Mouse (Mus musculus) embryonic facial prominence, embryonic 11.5 days (tissue): ENCODE measurements at regions not wholly inside any gene's neighbourhood (a gene's known extent, or its start where the extent isn't known, plus 50 kb on each side); places are given as distances from the start of the nearest gene placed in this dataset.

Source experiments
- ATAC-seq: fragments of 200-750 bp; cut with Nextera tagmentation; replicated peaks from 2 replicates; pipeline ENCODE4 v1.8.0; 2017; ENCODE audit warnings: low read depth; ENCODE audit not compliant: insufficient number of reproducible peaks, low FRiP score, low TSS enrichment
- DNase-seq: peaks from one replicate; pipeline ENCODE4 v3.0.0-alpha.2; 2015; ENCODE audit warnings: low spot score
- H3K27ac ChIP-seq: fragments of 300-500 bp; sonication (generic); replicated peaks from 2 replicates; pipeline ENCODE4 v1.5.1; 2014; ENCODE audit warnings: mild to moderate bottlenecking, low read depth, low read length, control low read depth
- H3K27me3 ChIP-seq: fragments of 300-500 bp; sonication (generic); 2 replicates; pipeline ENCODE4 v1.6.1; 2014; ENCODE audit warnings: mild to moderate bottlenecking, low read length, moderate library complexity, mixed read lengths; ENCODE audit not compliant: control insufficient read depth, insufficient read depth
- H3K36me3 ChIP-seq: fragments of 300-500 bp; sonication (generic); replicated peaks from 2 replicates; pipeline ENCODE4 v1.6.1; 2014; ENCODE audit warnings: low read depth, mild to moderate bottlenecking, low read length, moderate library complexity, mixed read lengths; ENCODE audit not compliant: control insufficient read depth, insufficient read depth
- H3K4me1 ChIP-seq: fragments of 300-500 bp; sonication (generic); 2 replicates; pipeline ENCODE4 v1.6.1; 2014; ENCODE audit warnings: low read length, mixed read lengths; ENCODE audit not compliant: control insufficient read depth, insufficient read depth
- H3K4me2 ChIP-seq: fragments of 300-500 bp; sonication (generic); 2 replicates; pipeline ENCODE4 v1.6.1; 2014; ENCODE audit warnings: low read depth, mild to moderate bottlenecking, control low read depth, low read length, moderate library complexity
- H3K4me3 ChIP-seq: fragments of 300-500 bp; sonication (generic); 2 replicates; pipeline ENCODE4 v1.5.1; 2014; ENCODE audit warnings: low read depth, low read length, control low read depth
- H3K9ac ChIP-seq: fragments of 300-500 bp; sonication (generic); replicated peaks from 2 replicates; pipeline ENCODE4 v1.6.1; 2014; ENCODE audit warnings: mild to moderate bottlenecking, control low read depth, low read length
- H3K9me3 ChIP-seq: fragments of 300-500 bp; sonication (generic); replicated peaks from 2 replicates; pipeline ENCODE4 v1.6.1; 2016; ENCODE audit warnings: mild to moderate bottlenecking, low read length, inconsistent platforms, mixed read lengths; ENCODE audit not compliant: control insufficient read depth
- WGBS: fragments of 180-500 bp; shearing (Covaris S2); extraction: QIAGEN DNeasy Blood & Tissue Kit; methylation state at CpG from one replicate; pipeline ENCODE4 v1.1.7; 2014; 5-methylcytosine and 5-hydroxymethylcytosine counted together

GRCm38 (mm10) chr10:27984047-27984446, 90.6 kb upstream of the Ptprk start:
- no peak overlapping the region for H3K27ac ChIP-seq
- no peak overlapping the region for H3K9ac ChIP-seq
- no peak overlapping the region for H3K4me2 ChIP-seq
- no peaks in the 10 kb centered on the region for H3K9me3 ChIP-seq
- H3K4me3 ChIP-seq: no peak overlapping the region
- H3K36me3 ChIP-seq: no peaks in the 10 kb centered on the region
- no peak for ATAC-seq
- WGBS: 89% methylated on average over 4 of the region's 4 CpGs
- H3K27me3 ChIP-seq: no peaks in the 10 kb centered on the region
- no peak for DNase-seq
- H3K4me1 ChIP-seq: no peaks in the 10 kb centered on the region

- H3K9me3 ChIP-seq: no peaks in the 10 kb centered on the region
- no peak overlapping the region for H3K4me3 ChIP-seq
- H3K4me2 ChIP-seq: no peak overlapping the region
- WGBS: 86% methylated on average over 1 of the region's 1 CpGs
- H3K36me3 ChIP-seq: no peaks in the 10 kb centered on the region
- H3K27me3 ChIP-seq: no peaks in the 10 kb centered on the region
- no peak overlapping the region for H3K27ac ChIP-seq
- DNase-seq: no peak
- no peaks in the 10 kb centered on the region for H3K4me1 ChIP-seq
- no peak for ATAC-seq
- H3K9ac ChIP-seq: no peak overlapping the region
These were observed 89.6 kb upstream of the Ptprk start for GRCm38 (mm10) chr10:27985068-27985467.

GRCm38 (mm10) chr10:27987026-27987425, 87.6 kb upstream of the Ptprk start:
- no peak overlapping the region for H3K9ac ChIP-seq
- DNase-seq: no peak
- no peaks in the 10 kb centered on the region for H3K36me3 ChIP-seq
- WGBS: 90% methylated on average over 5 of the region's 5 CpGs
- H3K27ac ChIP-seq: no peak overlapping the region
- no peak for ATAC-seq
- no peaks in the 10 kb centered on the region for H3K4me1 ChIP-seq
- H3K4me2 ChIP-seq: no peak overlapping the region
- no peaks in the 10 kb centered on the region for H3K27me3 ChIP-seq
- no peaks in the 10 kb centered on the region for H3K9me3 ChIP-seq
- no peak overlapping the region for H3K4me3 ChIP-seq

- 63% methylated on average over 3 of the region's 3 CpGs for WGBS
- H3K4me1 ChIP-seq: no peaks in the 10 kb centered on the region
- ATAC-seq (no peak), DNase-seq (no peak)
- no peaks in the 10 kb centered on the region for H3K27me3 ChIP-seq
- no peaks in the 10 kb centered on the region for H3K9me3 ChIP-seq
- no peak overlapping the region for H3K27ac ChIP-seq
- H3K9ac ChIP-seq: no peak overlapping the region
- no peak overlapping the region for H3K4me3 ChIP-seq
- H3K4me2 ChIP-seq: no peak overlapping the region
- H3K36me3 ChIP-seq: no peaks in the 10 kb centered on the region
These were observed 86.6 kb upstream of the Ptprk start for GRCm38 (mm10) chr10:27988066-27988465.

- Histone ChIP-seq H3K27me3 (no peaks in the 10 kb centered on the region), H3K9ac (no peak overlapping the region), H3K4me2 (no peak overlapping the region), H3K27ac (no peak overlapping the region), H3K9me3 (no peaks in the 10 kb centered on the region), H3K4me1 (no peaks in the 10 kb centered on the region), H3K36me3 (no peaks in the 10 kb centered on the region), H3K4me3 (no peak overlapping the region)
- DNase-seq: no peak
- no peak for ATAC-seq
- 71% methylated on average over 11 of the region's 11 CpGs for WGBS
These were observed 84.1 kb upstream of the Ptprk start for GRCm38 (mm10) chr10:27990359-27991056.

- Histone ChIP-seq H3K27me3 (no peaks in the 10 kb centered on the region), H3K27ac (no peak overlapping the region), H3K9ac (no peak overlapping the region), H3K4me3 (no peak overlapping the region), H3K4me2 (no peak overlapping the region), H3K4me1 (no peaks in the 10 kb centered on the region), H3K36me3 (no peaks in the 10 kb centered on the region), H3K9me3 (no peaks in the 10 kb centered on the region)
- no peak for ATAC-seq
- 58% methylated on average over 3 of the region's 3 CpGs for WGBS
- DNase-seq: no peak
These were observed 83.6 kb upstream of the Ptprk start for GRCm38 (mm10) chr10:27991057-27991365.

GRCm38 (mm10) chr10:27994376-27995034, 80.1 kb upstream of the Ptprk start:
- no peak overlapping the region for H3K4me2 ChIP-seq
- ATAC-seq: no peak
- no peak overlapping the region for H3K27ac ChIP-seq
- DNase-seq: no peak
- no peaks in the 10 kb centered on the region for H3K4me1 ChIP-seq
- no peaks in the 10 kb centered on the region for H3K27me3 ChIP-seq
- H3K4me3 ChIP-seq: no peak overlapping the region
- H3K9me3 ChIP-seq: no peaks in the 10 kb centered on the region
- no peaks in the 10 kb centered on the region for H3K36me3 ChIP-seq
- no peak overlapping the region for H3K9ac ChIP-seq
- 74% methylated on average over 2 of the region's 2 CpGs for WGBS

- no peak overlapping the region for H3K4me2 ChIP-seq
- no peaks in the 10 kb centered on the region for H3K27me3 ChIP-seq
- no peak for DNase-seq
- H3K27ac ChIP-seq: no peak overlapping the region
- H3K36me3 ChIP-seq: no peaks in the 10 kb centered on the region
- H3K4me3 ChIP-seq: no peak overlapping the region
- no peak for ATAC-seq
- WGBS: 79% methylated on average over 1 of the region's 1 CpGs
- no peaks in the 10 kb centered on the region for H3K4me1 ChIP-seq
- H3K9ac ChIP-seq: no peak overlapping the region
- no peaks in the 10 kb centered on the region for H3K9me3 ChIP-seq
These were observed 79.6 kb upstream of the Ptprk start for GRCm38 (mm10) chr10:27995035-27995399.
